Mouse (Mus musculus) midbrain, embryonic 13.5 days (tissue): ENCODE data around the gene Slc25a35. TPM values are rescaled to one million over a fixed set of nuclear protein-coding genes. Genes with fewer than 3 reads are reported as not detected.
A peak's percentile ranks its signal among the peaks of the same experiment; 100 is the strongest.
"Not testable (repeated sequence)": the region's sequence is repeated elsewhere in the genome, so short reads cannot be mapped to it uniquely, and the experiment has no call there.

Experiments used
- ATAC-seq: fragments of 200-750 bp; cut with Nextera tagmentation; 2 replicates; pipeline ENCODE4 v1.8.0; 2017; ENCODE audit warnings: mild to moderate bottlenecking, moderate TSS enrichment, moderate library complexity
- H3K27ac ChIP-seq: fragments of 300-500 bp; sonication (generic); 2 replicates; pipeline ENCODE4 v1.5.1; 2015; ENCODE audit warnings: inconsistent platforms, mild to moderate bottlenecking, moderate library complexity
- H3K27me3 ChIP-seq: fragments of 300-500 bp; sonication (generic); 2 replicates; pipeline ENCODE4 v1.6.1; 2015; ENCODE audit warnings: mild to moderate bottlenecking, inconsistent platforms
- H3K36me3 ChIP-seq: fragments of 300-500 bp; sonication (generic); 2 replicates; pipeline ENCODE4 v1.6.1; 2015; ENCODE audit warnings: mild to moderate bottlenecking, inconsistent platforms
- H3K4me1 ChIP-seq: fragments of 300-500 bp; sonication (generic); replicated peaks from 2 replicates; pipeline ENCODE4 v1.6.1; 2015; ENCODE audit warnings: inconsistent platforms
- H3K4me2 ChIP-seq: fragments of 300-500 bp; sonication (generic); replicated peaks from 2 replicates; pipeline ENCODE4 v1.6.1; 2015; ENCODE audit warnings: moderate library complexity, mild to moderate bottlenecking, inconsistent platforms
- H3K4me3 ChIP-seq: fragments of 300-500 bp; sonication (generic); replicated peaks from 2 replicates; pipeline ENCODE4 v1.5.1; 2015; ENCODE audit warnings: mild to moderate bottlenecking, inconsistent platforms
- H3K9ac ChIP-seq: fragments of 300-500 bp; sonication (generic); replicated peaks from 2 replicates; pipeline ENCODE4 v1.6.1; 2015; ENCODE audit warnings: mild to moderate bottlenecking, inconsistent platforms
- H3K9me3 ChIP-seq: fragments of 300-500 bp; sonication (generic); 2 replicates; pipeline ENCODE4 v1.6.1; 2016; ENCODE audit warnings: mild to moderate bottlenecking, inconsistent platforms
- WGBS: fragments of 180-500 bp; shearing (Covaris S2); methylation state at CpG from one replicate; pipeline ENCODE4 v1.1.7; 2015; 5-methylcytosine and 5-hydroxymethylcytosine counted together
- polyA plus RNA-seq: library from polyadenylated mRNA; unstranded; fragments of >200 nt; fragmentation: Nextera tagmentation; extraction: Ambion mirVana; gene quantifications from 2 replicates; pipeline ENCODE4 v1.2.1, GENCODE M21; 2015

Gene Slc25a35
- polyA plus RNA-seq, 1 experiment from 2014 or later, result 1.2 TPM

- Histone ChIP-seq H3K4me1 (peaks cover 14% of the 10 kb centered on the region), H3K4me2 (no peak overlapping the region), H3K27ac (no peak overlapping the region), H3K27me3 (peaks cover 17% of the 10 kb centered on the region), H3K36me3 (no peaks in the 10 kb centered on the region), H3K9ac (no peak overlapping the region), H3K9me3 (no peaks in the 10 kb centered on the region), H3K4me3 (no peak overlapping the region)
- ATAC-seq, result no peak
Observed at GRCm38 (mm10) chr11:68965050-68965449, 2.9 kb upstream of the Slc25a35 start.

GRCm38 (mm10) chr11:68965845-68966244 is 2.1 kb upstream of the Slc25a35 start:
- Histone ChIP-seq H3K9me3 (no peaks in the 10 kb centered on the region), H3K4me3 (no peak overlapping the region), H3K9ac (no peak overlapping the region), H3K4me2 (no peak overlapping the region), H3K27me3 (peaks cover 17% of the 10 kb centered on the region), H3K36me3 (no peaks in the 10 kb centered on the region), H3K27ac (no peak overlapping the region), H3K4me1 (peaks cover 14% of the 10 kb centered on the region)
- 30% methylated on average over 3 of the region's 3 CpGs for WGBS
- ATAC-seq, result no peak

GRCm38 (mm10) chr11:68966554-68966953 is 1.4 kb upstream of the Slc25a35 start:
- 66% methylated on average over 1 of the region's 1 CpGs for WGBS
- H3K9ac ChIP-seq, result no peak overlapping the region
- ATAC-seq, result no peak
- H3K9me3 ChIP-seq, result no peaks in the 10 kb centered on the region
- peak overlapping the region; percentile 85; the same call in 1 of the 2 replicates for H3K4me2 ChIP-seq
- H3K4me3 ChIP-seq, result 0 out of 2 replicates have a peak overlapping the region, but pooled peaks have one; percentile 58
- no peaks in the 10 kb centered on the region for H3K36me3 ChIP-seq
- peaks cover 17% of the 10 kb centered on the region for H3K27me3 ChIP-seq
- peaks cover 14% of the 10 kb centered on the region for H3K4me1 ChIP-seq
- no peak overlapping the region for H3K27ac ChIP-seq

GRCm38 (mm10) chr11:68968752-68969151 is 821 bp downstream of the Slc25a35 start:
- H3K9ac ChIP-seq, result peak overlapping the region; percentile 54; the same call in 1 of the 2 replicates
- H3K4me1 ChIP-seq, result peaks cover 22% of the 10 kb centered on the region
- WGBS, result 89% methylated on average over 11 of the region's 11 CpGs
- H3K27me3 ChIP-seq, result peaks cover 16% of the 10 kb centered on the region
- no peak overlapping the region for H3K27ac ChIP-seq
- peak overlapping the region; percentile 85 for H3K4me2 ChIP-seq
- ATAC-seq, result no peak
- H3K4me3 ChIP-seq, result 0 out of 2 replicates have a peak overlapping the region, but pooled peaks have one; percentile 58
- no peaks in the 10 kb centered on the region for H3K9me3 ChIP-seq
- no peaks in the 10 kb centered on the region for H3K36me3 ChIP-seq

- Histone ChIP-seq H3K27me3 (peaks cover 17% of the 10 kb centered on the region), H3K9ac (no peak overlapping the region), H3K4me2 (no peak overlapping the region), H3K4me3 (no peak overlapping the region), H3K36me3 (no peaks in the 10 kb centered on the region), H3K9me3 (no peaks in the 10 kb centered on the region), H3K27ac (no peak overlapping the region), H3K4me1 (peaks cover 26% of the 10 kb centered on the region)
- WGBS, result 78% methylated on average over 4 of the region's 4 CpGs
- ATAC-seq, result no peak
Observed at GRCm38 (mm10) chr11:68970232-68970631, 2.3 kb downstream of the Slc25a35 start.

- H3K4me3 ChIP-seq, result peak overlapping the region; percentile 45
- H3K27ac ChIP-seq, H3K9me3 ChIP-seq, H3K36me3 ChIP-seq: not testable (repeated sequence)
- WGBS, result under 1% methylated on average over 38 of the region's 38 CpGs
- H3K9ac ChIP-seq, result peak overlapping the region; percentile 36; the same call in 1 of the 2 replicates
- peaks cover 16% of the 10 kb centered on the region for H3K27me3 ChIP-seq
- peaks cover 16% of the 10 kb centered on the region for H3K4me1 ChIP-seq
- ATAC-seq, result peak; percentile 90
- peak overlapping the region; percentile 66 for H3K4me2 ChIP-seq
Observed at GRCm38 (mm10) chr11:68973250-68974058, 5.5 kb downstream of the Slc25a35 start.

GRCm38 (mm10) chr11:68974059-68974450 is 6.1 kb downstream of the Slc25a35 start:
- ATAC-seq, result no peak

GRCm38 (mm10) chr11:68975085-68975484 is 7.2 kb downstream of the Slc25a35 start, which contains the start of gene Rangrf:
Gene Rangrf, minus strand, starts transcription at chr11:68975185.
- peak within 1 kb of the TSS; percentile 45 for H3K4me3 ChIP-seq
- no peaks in the 10 kb centered on the region for H3K36me3 ChIP-seq
- H3K27ac ChIP-seq, result no peak within 1 kb of the TSS
- peak within 1 kb of the TSS; percentile 66 for H3K4me2 ChIP-seq
- H3K4me1 ChIP-seq, result peaks cover 12% of the 10 kb centered on the region
- H3K9me3 ChIP-seq, result no peaks in the 10 kb centered on the region
- 82% methylated on average over 7 of the region's 7 CpGs for WGBS
- 0 out of 2 replicates have a peak within 1 kb of the TSS, but pooled peaks have one; percentile 36 for H3K9ac ChIP-seq
- no peak for ATAC-seq
- 0 out of 2 replicates have a peak, but pooled peaks cover 5% of the 10 kb centered on the region for H3K27me3 ChIP-seq

More at GRCm38 (mm10) chr11:68974059-68974450, 6.1 kb downstream of the Slc25a35 start:
- H3K9ac ChIP-seq, result peak overlapping the region; percentile 36; the same call in 1 of the 2 replicates
- peak overlapping the region; percentile 45 for H3K4me3 ChIP-seq
- no peak overlapping the region for H3K27ac ChIP-seq
- H3K4me1 ChIP-seq, result peaks cover 12% of the 10 kb centered on the region
- H3K36me3 ChIP-seq, result no peaks in the 10 kb centered on the region
- no peaks in the 10 kb centered on the region for H3K9me3 ChIP-seq
- H3K27me3 ChIP-seq, result peaks cover 10% of the 10 kb centered on the region; the same call in 1 of the 2 replicates
- 25% methylated on average over 6 of the region's 6 CpGs for WGBS
- H3K4me2 ChIP-seq, result peak overlapping the region; percentile 66

- Histone ChIP-seq H3K4me1 (peaks cover 12% of the 10 kb centered on the region), H3K27ac (no peak overlapping the region), H3K4me3 (no peak overlapping the region), H3K27me3 (0 out of 2 replicates have a peak, but pooled peaks cover 5% of the 10 kb centered on the region), H3K9me3 (no peaks in the 10 kb centered on the region), H3K4me2 (no peak overlapping the region), H3K9ac (no peak overlapping the region), H3K36me3 (no peaks in the 10 kb centered on the region)
- WGBS, result 87% methylated on average over 1 of the region's 1 CpGs
- no peak for ATAC-seq
Observed at GRCm38 (mm10) chr11:68975601-68976000, 7.7 kb downstream of the Slc25a35 start.

- Histone ChIP-seq H3K27me3 (0 out of 2 replicates have a peak, but pooled peaks cover 5% of the 10 kb centered on the region), H3K9ac (no peak overlapping the region), H3K4me3 (no peak overlapping the region), H3K36me3 (no peaks in the 10 kb centered on the region), H3K4me2 (no peak overlapping the region), H3K4me1 (no peaks in the 10 kb centered on the region), H3K9me3 (no peaks in the 10 kb centered on the region), H3K27ac (no peak overlapping the region)
- WGBS, result 62% methylated on average over 5 of the region's 5 CpGs
- no peak for ATAC-seq
Observed at GRCm38 (mm10) chr11:68979320-68979733, 11.4 kb downstream of the Slc25a35 start.

- H3K9ac ChIP-seq, result no peak overlapping the region
- no peak overlapping the region for H3K27ac ChIP-seq
- H3K4me3 ChIP-seq, result no peak overlapping the region
- H3K36me3 ChIP-seq, result peaks cover 3% of the 10 kb centered on the region
- no peaks in the 10 kb centered on the region for H3K4me1 ChIP-seq
- no peaks in the 10 kb centered on the region for H3K9me3 ChIP-seq
- H3K27me3 ChIP-seq, result no peaks in the 10 kb centered on the region
- WGBS, result 80% methylated on average over 3 of the region's 3 CpGs
- no peak overlapping the region for H3K4me2 ChIP-seq
- no peak for ATAC-seq
Observed at GRCm38 (mm10) chr11:68980919-68981318, 13.0 kb downstream of the Slc25a35 start.

- 0 out of 2 replicates have a peak, but pooled peaks have one; percentile 50 for ATAC-seq
- H3K27ac ChIP-seq, result no peak overlapping the region
- WGBS, result 35% methylated on average over 4 of the region's 4 CpGs
- H3K27me3 ChIP-seq, result no peaks in the 10 kb centered on the region
- H3K9me3 ChIP-seq, result no peaks in the 10 kb centered on the region
- no peak overlapping the region for H3K9ac ChIP-seq
- H3K36me3 ChIP-seq, result peaks cover 16% of the 10 kb centered on the region
- no peaks in the 10 kb centered on the region for H3K4me1 ChIP-seq
- no peak overlapping the region for H3K4me3 ChIP-seq
- no peak overlapping the region for H3K4me2 ChIP-seq
Observed at GRCm38 (mm10) chr11:68982639-68983369, 14.9 kb downstream of the Slc25a35 start.
